Mouse (Mus musculus) hindbrain, embryonic 11.5 days (tissue): Measurements from ENCODE around the gene Gm43191. TPM values are rescaled to one million over a fixed set of nuclear protein-coding genes. Genes with fewer than 3 reads are reported as not detected.

Experiments used
- ATAC-seq: fragments of 200-750 bp; cut with Nextera tagmentation; 2 replicates; pipeline ENCODE4 v1.8.0; 2017; ENCODE audit warnings: mild to moderate bottlenecking, moderate TSS enrichment, moderate library complexity; ENCODE audit not compliant: low FRiP score
- DNase-seq: peaks from one replicate; pipeline ENCODE4 v3.0.0-alpha.2; 2015; ENCODE audit warnings: low spot score
- H3K27ac ChIP-seq: fragments of 300-500 bp; sonication (generic); 2 replicates; pipeline ENCODE4 v1.5.1; 2014; ENCODE audit warnings: mild to moderate bottlenecking, low read depth, low read length
- H3K27me3 ChIP-seq: fragments of 300-500 bp; sonication (generic); 2 replicates; pipeline ENCODE4 v1.6.1; 2014; ENCODE audit warnings: mild to moderate bottlenecking, low read length, moderate library complexity, mixed read lengths; ENCODE audit not compliant: control insufficient read depth, insufficient read depth
- H3K36me3 ChIP-seq: fragments of 300-500 bp; sonication (generic); 2 replicates; pipeline ENCODE4 v1.6.1; 2014; ENCODE audit warnings: mild to moderate bottlenecking, low read length, moderate library complexity, mixed read lengths; ENCODE audit not compliant: control insufficient read depth, insufficient read depth
- H3K4me1 ChIP-seq: fragments of 300-500 bp; sonication (generic); replicated peaks from 2 replicates; pipeline ENCODE4 v1.6.1; 2014; ENCODE audit warnings: low read length, mixed read lengths; ENCODE audit not compliant: control insufficient read depth, insufficient read depth
- H3K4me2 ChIP-seq: fragments of 300-500 bp; sonication (generic); replicated peaks from 2 replicates; pipeline ENCODE4 v1.6.1; 2014; ENCODE audit warnings: mild to moderate bottlenecking, low read depth, low read length
- H3K4me3 ChIP-seq: fragments of 300-500 bp; sonication (generic); 2 replicates; pipeline ENCODE4 v1.5.1; 2014; ENCODE audit warnings: low read depth, low read length
- H3K9ac ChIP-seq: fragments of 300-500 bp; sonication (generic); 2 replicates; pipeline ENCODE4 v1.6.1; 2014; ENCODE audit warnings: low read depth, low read length
- H3K9me3 ChIP-seq: fragments of 300-500 bp; sonication (generic); 2 replicates; pipeline ENCODE4 v1.6.1; 2016; ENCODE audit warnings: low read length; ENCODE audit not compliant: control insufficient read depth
- WGBS: fragments of 180-500 bp; shearing (Covaris S2); extraction: QIAGEN DNeasy Blood & Tissue Kit; methylation state at CpG from one replicate; pipeline ENCODE4 v1.1.7; 2014; 5-methylcytosine and 5-hydroxymethylcytosine counted together
- polyA plus RNA-seq: library from polyadenylated mRNA; unstranded; fragments of >200 nt; fragmentation: Nextera tagmentation; extraction: Ambion mirVana; gene quantifications from 2 replicates; pipeline ENCODE4 v1.2.1, GENCODE M21; 2014

Gm43191 gene
- polyA plus RNA-seq, 1 experiment from 2014 or later, result not detected

DNA sequence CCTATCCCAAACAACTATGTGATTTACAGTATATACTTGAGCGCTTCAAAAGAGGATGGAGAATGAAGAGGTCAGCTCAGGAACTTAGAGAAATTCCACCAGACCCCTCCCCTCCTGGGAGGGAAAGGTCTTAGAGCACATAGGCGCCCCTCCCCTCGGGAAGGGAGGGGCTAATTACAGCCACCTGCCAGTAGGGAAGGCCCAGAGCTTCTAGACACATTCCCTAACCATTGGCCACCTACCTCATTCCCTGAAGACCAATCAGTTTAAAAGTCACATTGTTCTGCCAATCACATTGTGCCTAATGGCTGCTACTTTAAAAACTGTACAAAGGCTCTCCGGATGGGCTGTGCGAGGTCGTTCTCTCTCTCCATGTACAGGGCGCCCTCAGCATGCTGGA, 58.4 kb downstream of the Gm43191 start:
- Histone ChIP-seq H3K36me3 (0 out of 2 replicates have a peak, but pooled peaks cover 4% of the 10 kb centered on the region), H3K4me2 (no peak overlapping the region), H3K27ac (no peak overlapping the region), H3K9ac (no peak overlapping the region), H3K4me1 (no peaks in the 10 kb centered on the region), H3K9me3 (no peaks in the 10 kb centered on the region), H3K27me3 (no peaks in the 10 kb centered on the region), H3K4me3 (no peak overlapping the region)
- no peak for ATAC-seq
- no peak for DNase-seq
- 88% methylated on average over 7 of the region's 7 CpGs for WGBS

- Histone ChIP-seq H3K4me1 (no peaks in the 10 kb centered on the region), H3K27ac (no peak overlapping the region), H3K9me3 (no peaks in the 10 kb centered on the region), H3K4me2 (no peak overlapping the region), H3K27me3 (no peaks in the 10 kb centered on the region), H3K4me3 (no peak overlapping the region), H3K36me3 (0 out of 2 replicates have a peak, but pooled peaks cover 4% of the 10 kb centered on the region), H3K9ac (no peak overlapping the region)
- 88% methylated on average over 7 of the region's 7 CpGs for WGBS
- DNase-seq (no peak), ATAC-seq (no peak)
Measured at GRCm38 (mm10) chr3:116620636-116621370, 60.3 kb downstream of the Gm43191 start.

DNA sequence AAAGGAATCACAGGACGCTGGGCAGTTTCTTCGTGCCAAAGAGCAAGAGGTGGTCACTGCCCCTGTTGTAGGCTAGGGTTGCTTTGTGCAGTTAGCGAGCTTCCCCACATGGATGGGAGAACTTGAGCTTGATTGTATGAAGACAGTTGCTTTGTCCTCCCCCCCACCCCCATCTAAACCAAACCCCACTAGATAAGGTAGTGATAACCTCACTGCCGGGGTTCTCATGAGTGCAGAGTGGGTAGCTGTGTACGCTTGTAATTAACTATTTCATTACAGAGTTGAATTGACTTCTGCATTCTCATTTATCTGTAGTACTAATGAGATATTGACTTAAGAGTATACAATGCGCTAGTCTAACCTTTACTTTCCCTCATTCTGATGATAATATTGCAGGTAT, 62.2 kb downstream of the Gm43191 start:
- WGBS, result 86% methylated on average over 6 of the region's 6 CpGs

GRCm38 (mm10) chr3:116615318-116616068, 65.6 kb downstream of the Gm43191 start:
- no peak overlapping the region for H3K4me3 ChIP-seq
- 91% methylated on average over 8 of the region's 8 CpGs for WGBS

More for the DNA sequence above, 62.2 kb downstream of the Gm43191 start:
- no peaks in the 10 kb centered on the region for H3K27me3 ChIP-seq
- H3K27ac ChIP-seq, result no peak overlapping the region
- H3K9ac ChIP-seq, result no peak overlapping the region
- DNase-seq (no peak), ATAC-seq (no peak)
- peaks cover 10% of the 10 kb centered on the region; the same call in 1 of the 2 replicates for H3K36me3 ChIP-seq
- H3K9me3 ChIP-seq, result no peaks in the 10 kb centered on the region
- H3K4me2 ChIP-seq, result no peak overlapping the region
- no peak overlapping the region for H3K4me3 ChIP-seq
- H3K4me1 ChIP-seq, result no peaks in the 10 kb centered on the region

DNA sequence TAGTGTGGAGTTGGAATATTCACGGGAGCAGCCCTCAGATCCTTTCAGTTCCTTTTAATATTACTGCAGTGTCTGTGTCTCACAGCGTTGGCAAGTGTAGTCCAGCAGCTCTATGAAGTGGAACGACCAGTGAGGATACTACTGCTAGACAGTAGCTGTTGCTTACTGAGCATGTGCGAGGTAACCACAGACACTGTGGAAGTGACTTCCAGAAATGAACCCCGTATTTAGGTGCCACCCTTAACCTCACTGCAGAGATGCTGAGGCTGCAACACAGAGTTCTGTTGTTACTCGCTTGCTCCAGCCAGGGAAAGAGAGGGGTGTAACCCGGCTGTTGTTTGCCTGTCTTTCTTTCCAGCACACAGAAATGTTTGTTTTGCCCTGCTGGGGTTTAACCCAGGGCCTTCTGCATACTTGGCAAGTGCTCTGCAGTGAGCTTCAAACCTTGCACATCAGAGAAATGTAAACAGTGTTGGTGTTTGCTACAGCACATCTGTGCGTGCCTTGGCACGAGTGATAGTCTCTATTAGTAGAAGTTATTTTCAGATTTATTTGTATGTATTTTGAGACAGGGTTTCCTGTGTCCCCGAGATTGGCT, 66.7 kb downstream of the Gm43191 start, which contains the start of gene Trmt13:
TSS of gene Trmt13 (minus strand) at position 293 of the 598 bp plus-strand sequence.
- no peak within 1 kb of the TSS for H3K9ac ChIP-seq
- H3K36me3 ChIP-seq, result peaks cover 13% of the 10 kb centered on the region; the same call in 1 of the 2 replicates
- no peak within 1 kb of the TSS for H3K4me3 ChIP-seq
- no peaks in the 10 kb centered on the region for H3K9me3 ChIP-seq
- DNase-seq (no peak), ATAC-seq (no peak)
- no peaks in the 10 kb centered on the region for H3K4me1 ChIP-seq
- no peak within 1 kb of the TSS for H3K27ac ChIP-seq
- H3K27me3 ChIP-seq, result no peaks in the 10 kb centered on the region
- H3K4me2 ChIP-seq, result no peak within 1 kb of the TSS
- WGBS, result 79% methylated on average over 10 of the region's 10 CpGs

More at GRCm38 (mm10) chr3:116615318-116616068, 65.6 kb downstream of the Gm43191 start:
- no peaks in the 10 kb centered on the region for H3K27me3 ChIP-seq
- H3K4me2 ChIP-seq, result no peak overlapping the region
- H3K27ac ChIP-seq, result no peak overlapping the region
- DNase-seq (no peak), ATAC-seq (no peak)
- H3K9me3 ChIP-seq, result no peaks in the 10 kb centered on the region
- H3K9ac ChIP-seq, result no peak overlapping the region
- H3K4me1 ChIP-seq, result no peaks in the 10 kb centered on the region
- H3K36me3 ChIP-seq, result peaks cover 12% of the 10 kb centered on the region; the same call in 1 of the 2 replicates

DNA sequence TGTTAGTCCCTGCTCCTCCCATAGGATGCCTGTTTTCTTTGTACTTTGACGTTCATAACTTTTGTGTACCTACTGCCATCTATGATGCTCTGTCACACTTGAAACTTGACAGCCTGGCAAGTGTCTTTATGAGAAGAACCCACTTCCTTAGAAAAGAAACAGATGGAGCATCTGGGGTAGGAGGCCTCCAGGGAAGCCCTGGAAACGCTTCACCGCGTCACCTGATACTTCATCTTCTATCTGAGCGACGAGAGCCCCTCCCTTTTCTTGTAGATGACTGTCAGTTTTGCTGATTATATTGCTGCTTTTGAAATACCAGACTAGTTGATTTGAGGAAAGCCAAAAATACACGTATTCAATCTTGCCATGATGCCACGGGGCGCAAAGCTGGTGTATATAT, 76.5 kb downstream of the Gm43191 start:
- WGBS, result 84% methylated on average over 9 of the region's 9 CpGs
- no peak overlapping the region for H3K9ac ChIP-seq
- H3K4me2 ChIP-seq, result no peak overlapping the region
- no peak for DNase-seq
- H3K9me3 ChIP-seq, result no peaks in the 10 kb centered on the region
- no peak overlapping the region for H3K4me3 ChIP-seq
- no peak overlapping the region for H3K27ac ChIP-seq
- H3K36me3 ChIP-seq, result no peaks in the 10 kb centered on the region
- H3K27me3 ChIP-seq, result no peaks in the 10 kb centered on the region
- H3K4me1 ChIP-seq, result no peaks in the 10 kb centered on the region
- ATAC-seq, result no peak

DNA sequence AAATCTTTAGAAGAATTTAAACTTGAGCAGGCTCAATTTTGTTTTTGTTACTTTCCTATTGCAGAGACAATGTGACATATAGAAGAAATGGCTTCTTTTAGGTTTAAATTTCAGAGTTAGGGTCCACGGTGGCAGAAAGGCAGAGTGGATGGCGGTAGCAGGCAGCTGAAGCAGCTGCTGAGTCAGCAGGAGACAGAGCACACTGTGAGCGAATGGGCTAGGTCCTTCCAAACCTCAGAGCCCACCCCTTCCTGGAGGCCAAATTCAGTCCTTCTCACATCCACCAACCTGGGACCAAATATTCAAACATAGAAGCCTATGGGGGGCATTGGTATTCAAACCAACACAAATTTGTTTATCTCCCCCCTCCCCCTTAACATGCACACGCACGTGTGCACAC, 79.3 kb downstream of the Gm43191 start:
- Histone ChIP-seq H3K9me3 (no peaks in the 10 kb centered on the region), H3K4me3 (no peak overlapping the region), H3K27ac (no peak overlapping the region), H3K36me3 (no peaks in the 10 kb centered on the region), H3K4me1 (no peaks in the 10 kb centered on the region), H3K4me2 (no peak overlapping the region), H3K9ac (no peak overlapping the region), H3K27me3 (no peaks in the 10 kb centered on the region)
- no peak for ATAC-seq
- WGBS, result 86% methylated on average over 5 of the region's 5 CpGs
- DNase-seq, result no peak

DNA sequence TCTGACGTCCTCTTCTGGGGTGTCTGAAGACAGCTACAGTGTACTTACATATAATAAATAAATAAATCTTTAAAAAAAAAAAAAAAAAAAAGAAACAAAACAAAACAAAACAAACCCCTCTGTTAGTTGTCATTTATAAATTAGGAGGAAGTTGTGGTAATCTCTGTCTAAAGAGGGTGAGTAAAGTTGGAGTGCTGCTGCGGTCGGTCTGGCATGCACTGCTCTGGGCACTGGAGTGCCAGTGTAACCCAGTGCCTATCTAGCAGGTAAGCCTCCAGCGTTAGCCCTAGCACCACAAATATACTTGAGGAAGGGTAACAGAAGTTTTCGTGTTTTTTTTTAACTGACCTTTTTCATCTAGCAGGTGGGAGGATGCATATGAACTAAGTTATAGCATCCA, 80.1 kb downstream of the Gm43191 start:
- ATAC-seq (no peak), DNase-seq (no peak)
- Histone ChIP-seq H3K36me3 (no peaks in the 10 kb centered on the region), H3K27ac (no peak overlapping the region), H3K4me3 (no peak overlapping the region), H3K4me2 (no peak overlapping the region), H3K9me3 (no peaks in the 10 kb centered on the region), H3K4me1 (no peaks in the 10 kb centered on the region), H3K9ac (no peak overlapping the region), H3K27me3 (no peaks in the 10 kb centered on the region)
- 92% methylated on average over 5 of the region's 5 CpGs for WGBS
